Mouse (Mus musculus) heart, adult 2 months (tissue): Measurements from ENCODE around the gene 2210016F16Rik.

Experiments
- CTCF ChIP-seq: fragments of 200-600 bp; IDR thresholded peaks from 2 replicates; pipeline ENCODE4 v1.8.1; 2022; ENCODE audit warnings: antibody characterized with exemption, mild to moderate bottlenecking, moderate library complexity
- EP300 ChIP-seq: fragments of 200-500 bp; IDR thresholded peaks from 2 replicates; pipeline ENCODE4 v1.6.1; 2011; ENCODE audit warnings: low read depth, low read length, control low read depth; ENCODE audit not compliant: insufficient read depth
- POLR2A ChIP-seq: fragments of 200-500 bp; IDR thresholded peaks from 2 replicates; pipeline ENCODE4 v1.6.1; 2011; ENCODE audit warnings: mild to moderate bottlenecking, low read depth, low read length, control low read depth; ENCODE audit not compliant: insufficient read depth

DNA sequence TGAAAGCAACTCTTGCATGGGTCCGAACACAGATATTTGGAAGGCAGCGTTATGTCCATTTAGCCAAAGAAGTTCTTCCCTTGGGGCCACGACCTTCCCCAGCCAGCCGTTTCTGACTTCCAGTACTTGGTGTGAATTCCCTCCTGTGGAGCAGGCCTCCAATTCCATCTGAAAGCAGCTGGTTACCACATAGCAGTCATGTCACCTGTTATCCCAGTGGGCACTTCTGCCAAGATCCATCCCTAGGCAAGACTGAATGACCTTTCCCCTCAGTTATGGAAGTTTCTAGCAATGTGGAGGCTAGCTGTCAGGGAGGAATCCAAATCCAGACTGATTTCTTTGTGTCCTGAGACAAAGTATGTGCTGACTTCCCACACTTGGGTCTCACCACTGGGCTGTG, 36.0 kb upstream of the 2210016F16Rik start:
- no peak for TF ChIP-seq CTCF
- no peak for TF ChIP-seq POLR2A
- TF ChIP-seq EP300 = no peak
